Mouse (Mus musculus): ENCODE measurements around the gene B3galt4. TPM values are rescaled to one million over a fixed set of nuclear protein-coding genes. Genes with fewer than 3 reads are reported as not detected.

B3galt4 gene
- total RNA-seq, 1 experiment from 2014 or later = 8.5 TPM

DNA sequence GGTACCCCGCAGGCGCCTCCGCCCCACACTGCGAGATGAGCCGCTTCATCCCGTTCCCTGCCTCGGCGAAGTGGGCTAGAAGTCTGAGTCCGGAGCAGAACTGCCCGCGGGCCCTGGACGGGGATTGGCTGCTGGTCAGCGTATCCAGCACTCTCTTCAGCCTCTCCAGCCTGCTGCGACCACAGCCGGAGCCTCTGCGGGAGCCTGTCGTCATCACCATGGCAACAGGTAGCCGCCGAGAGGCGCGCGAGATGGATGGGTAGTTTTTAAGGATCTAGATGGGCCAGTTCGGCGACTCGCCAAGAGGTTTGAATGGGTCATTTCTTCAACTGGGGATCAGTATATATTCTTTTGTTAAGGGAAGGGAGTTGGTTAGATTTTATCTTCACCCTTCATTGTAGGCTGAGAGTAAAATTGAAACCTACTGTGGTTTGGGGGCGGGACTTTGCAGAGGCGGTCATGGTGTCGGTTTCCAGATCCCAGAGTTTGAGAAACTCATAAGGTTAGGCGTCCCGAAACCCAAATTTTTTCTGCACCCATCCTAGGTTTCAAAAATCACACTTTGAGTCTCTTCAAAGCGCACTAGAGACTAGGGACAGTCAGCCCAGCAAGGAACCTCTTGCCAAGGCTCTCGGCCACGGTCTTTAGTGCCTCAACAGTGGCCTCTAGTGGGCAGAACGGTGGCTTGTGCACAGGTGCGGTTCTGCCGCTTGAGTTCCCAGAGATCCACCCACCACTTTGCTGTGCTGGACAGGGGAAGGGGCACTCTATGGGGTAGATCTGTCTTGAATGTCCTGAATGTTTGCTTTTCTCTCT, 30.8 kb downstream of the B3galt4 start:
- DNase-seq = peak; percentile 83

- DNase-seq = peak; percentile 88
These were observed 31.7 kb downstream of the B3galt4 start for GRCm38 (mm10) chr17:33919351-33920281.

- no peak for DNase-seq
These were observed 32.7 kb downstream of the B3galt4 start for GRCm38 (mm10) chr17:33918293-33919203.

GRCm38 (mm10) chr17:33917656-33918292, 33.5 kb downstream of the B3galt4 start:
- DNase-seq = no peak

GRCm38 (mm10) chr17:33916847-33917655, 34.2 kb downstream of the B3galt4 start:
- DNase-seq = no peak

DNA sequence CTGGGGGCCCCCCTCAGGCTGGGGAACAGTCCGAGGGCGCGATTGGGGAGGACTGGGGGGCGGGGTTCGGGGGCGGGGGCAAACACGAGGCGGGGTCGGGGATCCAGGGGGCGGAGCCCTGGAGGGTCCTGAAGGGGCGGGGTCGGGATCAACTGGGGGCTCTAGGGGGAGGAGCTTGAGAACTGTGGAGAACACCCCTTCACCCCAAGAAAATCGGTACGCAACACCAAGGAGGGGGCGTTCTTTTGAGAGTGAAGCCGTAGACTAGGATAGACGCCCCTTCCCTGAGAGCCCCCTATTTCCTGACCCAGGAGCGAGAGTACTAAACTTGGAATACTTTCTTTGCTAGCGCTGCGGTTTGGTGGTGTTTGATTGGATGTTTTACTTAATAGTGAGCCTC, 35.0 kb downstream of the B3galt4 start:
- no peak for DNase-seq

DNA sequence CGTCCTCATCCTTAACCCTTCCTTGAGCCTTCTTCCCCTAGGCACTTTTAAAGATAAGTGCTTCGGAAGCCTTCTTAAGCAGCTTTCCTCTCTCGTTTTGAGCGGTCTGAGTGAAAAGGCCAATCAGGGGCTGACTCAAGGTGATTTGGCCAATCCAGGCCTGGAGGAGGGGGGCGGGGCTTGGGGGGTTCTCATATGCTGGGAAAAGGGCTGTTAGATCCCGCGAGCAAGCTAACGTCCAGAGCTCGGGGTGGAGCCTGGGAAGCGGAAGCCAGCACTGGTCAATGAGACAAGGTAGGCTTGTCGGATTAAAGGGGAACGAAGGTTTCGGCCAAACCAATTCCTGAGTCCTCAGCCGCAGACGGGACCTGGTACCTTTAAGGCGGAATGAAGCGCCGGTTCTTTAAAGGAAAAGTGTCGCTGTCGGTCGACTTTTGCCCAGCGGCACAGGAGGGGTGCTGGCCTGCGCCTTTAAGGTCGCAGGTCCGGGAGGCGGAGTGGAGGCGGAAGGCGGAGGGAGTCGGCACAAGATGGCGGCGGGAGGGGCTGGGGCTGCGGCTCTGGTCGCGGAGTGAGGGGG, 35.5 kb downstream of the B3galt4 start, which contains the start of the genes Tapbp and Zbtb22:
Tapbp (plus strand) TSS at position 229 of the 580 bp plus-strand sequence.
Zbtb22 (plus strand) TSS at position 234 of the 580 bp plus-strand sequence.
- DNase-seq = peak; percentile 94

DNA sequence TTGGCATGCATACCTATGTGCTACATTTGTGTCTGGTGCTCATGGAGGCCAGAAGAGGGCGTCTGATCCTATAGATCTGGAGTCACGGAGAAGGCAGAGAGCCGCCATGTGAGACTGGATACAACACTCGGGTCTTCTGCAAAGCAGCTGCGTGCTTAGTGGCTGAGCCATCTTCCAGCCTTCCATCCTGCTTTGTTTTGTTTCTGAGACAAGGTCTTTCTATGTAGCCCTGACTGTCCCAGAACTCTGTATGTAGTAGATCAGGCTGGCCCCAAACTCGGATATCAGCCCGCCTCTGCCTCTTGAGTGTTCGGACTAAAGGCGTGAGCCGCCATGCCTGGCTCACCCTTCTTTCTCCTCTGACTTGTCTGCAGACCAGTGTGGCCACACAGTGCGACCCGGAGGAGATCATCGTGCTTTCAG, 36.3 kb downstream of the B3galt4 start:
- DNase-seq = no peak

- no peak for DNase-seq
These were observed 37.4 kb downstream of the B3galt4 start for GRCm38 (mm10) chr17:33913905-33914304.

DNA sequence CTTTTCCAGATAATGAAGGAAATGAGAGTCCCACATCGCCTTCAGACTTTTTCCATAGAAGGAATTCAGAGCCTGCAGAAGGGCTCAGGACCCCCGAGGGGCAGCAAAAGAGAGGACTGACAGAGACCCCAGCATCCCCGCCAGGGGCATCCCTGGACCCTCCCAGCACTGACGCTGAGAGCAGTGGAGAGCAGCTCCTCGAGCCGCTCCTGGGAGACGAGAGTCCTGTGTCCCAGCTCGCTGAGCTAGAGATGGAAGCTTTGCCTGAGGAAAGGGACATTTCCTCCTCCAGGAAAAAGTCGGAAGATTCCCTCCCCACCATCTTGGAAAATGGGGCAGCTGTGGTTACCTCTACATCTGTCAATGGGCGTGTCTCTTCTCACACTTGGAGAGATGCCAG, 38.0 kb downstream of the B3galt4 start:
- DNase-seq = no peak

DNA sequence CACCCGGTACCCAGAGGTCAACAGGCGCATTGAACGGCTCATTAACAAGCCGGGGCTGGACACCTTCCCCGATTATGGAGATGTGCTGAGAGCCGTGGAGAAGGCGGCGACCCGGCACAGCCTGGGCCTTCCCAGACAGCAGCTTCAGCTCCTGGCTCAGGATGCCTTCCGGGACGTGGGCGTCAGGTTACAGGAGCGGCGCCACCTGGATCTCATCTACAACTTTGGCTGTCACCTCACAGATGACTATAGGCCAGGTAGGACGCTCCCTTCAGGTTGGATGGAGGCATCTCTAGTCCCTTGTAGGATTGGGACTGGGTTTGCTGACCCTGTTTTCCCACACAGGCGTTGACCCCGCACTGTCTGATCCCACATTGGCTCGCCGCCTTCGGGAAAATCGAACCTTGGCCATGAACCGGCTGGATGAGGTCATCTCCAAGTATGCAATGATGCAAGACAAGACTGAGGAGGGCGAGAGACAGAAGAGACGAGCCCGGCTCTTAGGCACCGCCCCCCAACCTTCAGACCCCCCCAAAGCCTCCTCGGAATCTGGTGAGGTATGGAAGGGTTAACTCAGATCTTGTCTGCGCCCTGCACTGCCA, 39.4 kb downstream of the B3galt4 start:
- no peak for DNase-seq

DNA sequence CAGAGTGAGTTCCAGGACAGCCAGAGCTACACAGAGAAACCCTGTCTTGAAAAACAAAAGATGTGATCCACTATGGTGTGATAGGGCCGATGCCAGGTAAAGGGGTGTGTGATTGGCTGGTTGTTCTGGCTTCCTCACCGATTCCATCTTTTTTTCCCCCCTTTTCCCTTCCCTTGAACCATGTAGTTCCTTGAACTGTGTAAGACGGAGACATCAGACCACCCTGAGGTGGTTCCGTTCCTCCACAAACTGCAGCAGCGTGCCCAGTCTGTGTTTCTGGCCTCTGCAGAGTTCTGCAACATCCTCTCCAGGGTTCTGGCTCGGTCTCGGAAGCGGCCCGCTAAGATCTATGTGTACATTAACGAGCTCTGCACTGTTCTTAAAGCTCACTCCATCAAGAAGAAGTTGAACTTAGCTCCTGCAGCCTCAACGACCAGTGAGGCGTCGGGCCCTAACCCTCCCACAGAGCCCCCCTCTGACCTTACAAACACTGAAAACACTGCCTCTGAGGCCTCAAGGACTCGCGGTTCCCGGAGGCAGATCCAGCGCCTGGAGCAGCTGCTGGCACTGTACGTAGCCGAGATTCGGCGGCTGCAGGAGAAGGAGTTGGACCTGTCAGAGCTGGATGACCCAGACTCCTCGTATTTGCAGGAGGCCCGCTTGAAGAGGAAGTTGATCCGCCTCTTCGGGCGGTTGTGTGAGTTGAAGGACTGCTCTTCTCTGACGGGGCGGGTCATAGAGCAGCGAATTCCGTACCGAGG, 40.1 kb downstream of the B3galt4 start:
- no peak for DNase-seq

DNA sequence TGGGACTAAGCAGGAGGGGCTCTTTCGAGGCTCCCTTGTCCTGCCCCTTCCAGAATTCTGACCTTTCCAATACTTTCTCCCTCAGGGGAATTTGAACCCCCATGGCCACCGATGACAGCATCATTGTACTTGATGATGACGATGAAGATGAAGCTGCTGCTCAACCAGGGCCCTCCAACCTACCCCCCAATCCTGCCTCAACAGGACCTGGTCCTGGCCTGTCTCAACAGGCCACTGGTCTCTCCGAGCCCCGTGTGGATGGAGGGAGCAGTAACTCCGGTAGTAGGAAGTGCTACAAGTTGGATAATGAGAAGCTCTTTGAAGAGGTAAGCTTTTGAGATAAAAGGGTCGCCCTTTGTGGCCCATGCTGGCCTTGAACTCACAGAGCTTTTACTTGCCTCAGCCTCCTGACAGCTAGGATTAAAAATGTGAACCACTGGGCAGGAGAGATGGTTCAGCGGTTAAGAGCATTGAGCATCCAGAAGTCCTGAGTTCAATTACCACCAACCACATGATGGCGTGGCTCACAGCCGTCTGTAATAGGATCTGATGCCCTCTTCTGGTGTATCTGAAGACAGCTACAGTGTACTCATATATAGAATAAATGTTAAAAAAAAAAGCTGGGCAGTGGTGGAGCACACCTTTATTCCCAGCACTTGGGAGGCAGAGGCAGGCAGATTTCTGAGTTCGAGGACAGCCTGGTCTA, 40.8 kb downstream of the B3galt4 start:
- no peak for DNase-seq

GRCm38 (mm10) chr17:33909869-33910250, 41.4 kb downstream of the B3galt4 start:
- peak; percentile 49 for DNase-seq

GRCm38 (mm10) chr17:33909077-33909868, 42.0 kb downstream of the B3galt4 start, which contains the start of gene Daxx:
Daxx (plus strand) TSS chr17:33909414.
- DNase-seq = peak; percentile 100

DNA sequence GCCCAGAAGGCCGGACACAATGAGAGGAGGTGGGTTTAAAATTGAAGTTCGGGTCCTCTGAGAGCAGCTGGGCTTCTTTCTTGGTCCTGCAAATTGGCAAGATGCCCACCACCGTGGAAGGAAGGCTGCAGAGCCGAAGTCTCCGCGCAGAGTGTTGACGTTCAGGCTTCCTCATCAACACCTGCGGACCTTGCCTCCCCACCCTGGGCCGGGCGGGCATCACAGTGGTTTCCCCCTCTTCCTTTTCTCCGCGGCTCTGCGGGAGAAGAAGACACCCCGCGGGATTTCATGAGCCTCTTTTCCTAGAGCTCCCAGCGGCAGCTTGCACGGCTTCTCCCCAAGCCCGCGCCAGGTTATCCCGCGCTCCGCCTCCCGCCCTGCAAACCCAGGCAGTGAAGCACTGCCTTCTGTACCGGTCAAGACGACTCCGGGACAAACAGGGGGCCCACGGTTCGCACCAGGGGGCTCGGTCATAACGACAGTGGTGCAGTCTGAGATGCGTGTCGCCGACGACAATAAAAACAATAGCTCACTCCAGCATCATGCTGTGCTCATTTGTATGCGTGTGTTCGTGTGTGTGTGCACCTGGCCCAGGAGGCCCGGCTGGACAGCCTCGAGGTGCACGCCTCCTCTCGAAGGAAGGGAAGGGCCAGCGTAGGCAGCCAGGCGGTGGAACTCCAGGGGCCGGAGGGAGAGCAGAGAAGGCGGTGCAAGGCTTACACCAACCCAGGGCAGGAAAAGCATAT, 42.8 kb downstream of the B3galt4 start:
- DNase-seq = peak; percentile 42
